Mouse (Mus musculus) midbrain, embryonic 11.5 days (tissue): ENCODE results near the gene Pde4b. TPM values are rescaled to one million over a fixed set of nuclear protein-coding genes. Genes with fewer than 3 reads are reported as not detected.

Source experiments
- ATAC-seq: fragments of 200-750 bp; cut with Nextera tagmentation; 2 replicates; pipeline ENCODE4 v1.8.0; 2017; ENCODE audit warnings: moderate TSS enrichment, moderate library complexity; ENCODE audit not compliant: low FRiP score
- DNase-seq: peaks from one replicate; pipeline ENCODE4 v3.0.0; 2015; ENCODE audit warnings: low spot score; ENCODE audit errors: missing footprints
- H3K27ac ChIP-seq: fragments of 300-500 bp; sonication (generic); 2 replicates; pipeline ENCODE4 v1.5.1; 2014; ENCODE audit warnings: low read depth, low read length
- H3K27me3 ChIP-seq: fragments of 300-500 bp; sonication (generic); 2 replicates; pipeline ENCODE4 v1.6.1; 2014; ENCODE audit warnings: mild to moderate bottlenecking, low read length, moderate library complexity, mixed read lengths; ENCODE audit not compliant: control insufficient read depth, insufficient read depth
- H3K36me3 ChIP-seq: fragments of 300-500 bp; sonication (generic); 2 replicates; pipeline ENCODE4 v1.6.1; 2014; ENCODE audit warnings: mild to moderate bottlenecking, low read length, moderate library complexity, mixed read lengths; ENCODE audit not compliant: control insufficient read depth, insufficient read depth
- H3K4me1 ChIP-seq: fragments of 300-500 bp; sonication (generic); 2 replicates; pipeline ENCODE4 v1.6.1; 2014; ENCODE audit warnings: low read length; ENCODE audit not compliant: control insufficient read depth, insufficient read depth
- H3K4me2 ChIP-seq: fragments of 300-500 bp; sonication (generic); 2 replicates; pipeline ENCODE4 v1.6.1; 2014; ENCODE audit warnings: mild to moderate bottlenecking, moderate library complexity
- H3K4me3 ChIP-seq: fragments of 300-500 bp; sonication (generic); 2 replicates; pipeline ENCODE4 v1.5.1; 2014; ENCODE audit warnings: low read depth, low read length
- H3K9ac ChIP-seq: fragments of 300-500 bp; sonication (generic); 2 replicates; pipeline ENCODE4 v1.6.1; 2014; ENCODE audit warnings: low read length
- H3K9me3 ChIP-seq: fragments of 300-500 bp; sonication (generic); 2 replicates; pipeline ENCODE4 v1.6.1; 2016; ENCODE audit warnings: low read length; ENCODE audit not compliant: control insufficient read depth
- WGBS: fragments of 180-500 bp; shearing (Covaris S2); extraction: QIAGEN DNeasy Blood & Tissue Kit; methylation state at CpG from one replicate; pipeline ENCODE4 v1.1.7; 2014; 5-methylcytosine and 5-hydroxymethylcytosine counted together
- polyA plus RNA-seq: library from polyadenylated mRNA; unstranded; fragments of >200 nt; fragmentation: Nextera tagmentation; extraction: Ambion mirVana; gene quantifications from 2 replicates; pipeline ENCODE4 v1.2.1, GENCODE M21; 2014

The Pde4b gene
- polyA plus RNA-seq, 1 experiment from 2014 or later: 7.5 TPM

- no peaks in the 10 kb centered on the region for H3K27me3 ChIP-seq
- WGBS: 86% methylated on average over 10 of the region's 10 CpGs
- no peak overlapping the region for H3K4me3 ChIP-seq
- H3K27ac ChIP-seq: no peak overlapping the region
- ATAC-seq (no peak), DNase-seq (no peak)
- H3K4me2 ChIP-seq: no peak overlapping the region
- H3K36me3 ChIP-seq: no peaks in the 10 kb centered on the region
- H3K4me1 ChIP-seq: peaks cover 6% of the 10 kb centered on the region
- H3K9ac ChIP-seq: no peak overlapping the region
- no peaks in the 10 kb centered on the region for H3K9me3 ChIP-seq
Measured at GRCm38 (mm10) chr4:102574666-102575254, 487.4 kb downstream of the Pde4b start.

- no peak overlapping the region for H3K9ac ChIP-seq
- DNase-seq (peak; percentile 69), ATAC-seq (no peak)
- no peak overlapping the region for H3K27ac ChIP-seq
- H3K4me1 ChIP-seq: no peaks in the 10 kb centered on the region; the same call in 1 of the 2 replicates
- H3K4me2 ChIP-seq: no peak overlapping the region
- 90% methylated on average over 6 of the region's 6 CpGs for WGBS
- H3K4me3 ChIP-seq: no peak overlapping the region
- no peaks in the 10 kb centered on the region for H3K27me3 ChIP-seq
- no peaks in the 10 kb centered on the region for H3K9me3 ChIP-seq
- H3K36me3 ChIP-seq: no peaks in the 10 kb centered on the region
Measured at GRCm38 (mm10) chr4:102576109-102576508, 488.8 kb downstream of the Pde4b start.

GRCm38 (mm10) chr4:102577636-102578035 lies 490.3 kb downstream of the Pde4b start:
- 85% methylated on average over 14 of the region's 14 CpGs for WGBS
- H3K9me3 ChIP-seq: no peaks in the 10 kb centered on the region
- no peak for DNase-seq

GRCm38 (mm10) chr4:102579051-102579450 lies 491.7 kb downstream of the Pde4b start:
- H3K27ac ChIP-seq: no peak overlapping the region
- ATAC-seq (no peak), DNase-seq (no peak)
- no peaks in the 10 kb centered on the region for H3K9me3 ChIP-seq
- no peaks in the 10 kb centered on the region for H3K27me3 ChIP-seq
- H3K4me2 ChIP-seq: no peak overlapping the region
- no peak overlapping the region for H3K9ac ChIP-seq
- H3K36me3 ChIP-seq: no peaks in the 10 kb centered on the region
- no peaks in the 10 kb centered on the region for H3K4me1 ChIP-seq
- WGBS: 88% methylated on average over 4 of the region's 4 CpGs
- H3K4me3 ChIP-seq: no peak overlapping the region

More at GRCm38 (mm10) chr4:102577636-102578035, 490.3 kb downstream of the Pde4b start:
- ATAC-seq: no peak
- no peak overlapping the region for H3K4me2 ChIP-seq
- no peaks in the 10 kb centered on the region for H3K27me3 ChIP-seq
- H3K4me1 ChIP-seq: no peaks in the 10 kb centered on the region
- H3K27ac ChIP-seq: no peak overlapping the region
- no peak overlapping the region for H3K9ac ChIP-seq
- no peak overlapping the region for H3K4me3 ChIP-seq
- no peaks in the 10 kb centered on the region for H3K36me3 ChIP-seq

- WGBS: 81% methylated on average over 2 of the region's 2 CpGs
- no peaks in the 10 kb centered on the region for H3K27me3 ChIP-seq
- H3K9me3 ChIP-seq: no peaks in the 10 kb centered on the region
- H3K4me2 ChIP-seq: no peak overlapping the region
- no peaks in the 10 kb centered on the region for H3K36me3 ChIP-seq
- H3K4me3 ChIP-seq: no peak overlapping the region
- H3K4me1 ChIP-seq: peaks cover under 1% of the 10 kb centered on the region; the same call in 1 of the 2 replicates
- ATAC-seq (no peak), DNase-seq (peak; percentile 33)
- H3K9ac ChIP-seq: no peak overlapping the region
- no peak overlapping the region for H3K27ac ChIP-seq
Measured at GRCm38 (mm10) chr4:102579746-102580145, 492.4 kb downstream of the Pde4b start.

- Histone ChIP-seq H3K9ac (no peak overlapping the region), H3K27me3 (no peaks in the 10 kb centered on the region), H3K9me3 (no peaks in the 10 kb centered on the region), H3K4me1 (peaks cover 3% of the 10 kb centered on the region; the same call in 1 of the 2 replicates), H3K36me3 (no peaks in the 10 kb centered on the region), H3K4me2 (no peak overlapping the region), H3K4me3 (no peak overlapping the region), H3K27ac (no peak overlapping the region)
- no peak for ATAC-seq
- peak; percentile 79 for DNase-seq
- 89% methylated on average over 8 of the region's 8 CpGs for WGBS
Measured at GRCm38 (mm10) chr4:102582165-102582749, 494.9 kb downstream of the Pde4b start.

- Histone ChIP-seq H3K9ac (no peak overlapping the region), H3K27ac (no peak overlapping the region), H3K9me3 (no peaks in the 10 kb centered on the region), H3K27me3 (no peaks in the 10 kb centered on the region), H3K4me1 (peaks cover 3% of the 10 kb centered on the region; the same call in 1 of the 2 replicates), H3K36me3 (no peaks in the 10 kb centered on the region), H3K4me2 (no peak overlapping the region), H3K4me3 (no peak overlapping the region)
- ATAC-seq (no peak), DNase-seq (peak; percentile 51)
- WGBS: 82% methylated on average over 6 of the region's 6 CpGs
Measured at GRCm38 (mm10) chr4:102582963-102583362, 495.6 kb downstream of the Pde4b start.

GRCm38 (mm10) chr4:102583469-102583868 lies 496.1 kb downstream of the Pde4b start:
- no peak for DNase-seq
- Histone ChIP-seq H3K27ac (no peak overlapping the region), H3K4me1 (peaks cover 3% of the 10 kb centered on the region), H3K27me3 (no peaks in the 10 kb centered on the region), H3K36me3 (no peaks in the 10 kb centered on the region), H3K4me3 (no peak overlapping the region), H3K9me3 (no peaks in the 10 kb centered on the region), H3K9ac (no peak overlapping the region), H3K4me2 (no peak overlapping the region)
- no peak for ATAC-seq
- WGBS: 89% methylated on average over 3 of the region's 3 CpGs

- DNase-seq (peak; percentile 79), ATAC-seq (no peak)
- Histone ChIP-seq H3K36me3 (no peaks in the 10 kb centered on the region), H3K9me3 (no peaks in the 10 kb centered on the region), H3K4me2 (no peak overlapping the region), H3K9ac (no peak overlapping the region), H3K4me1 (peaks cover 15% of the 10 kb centered on the region), H3K27ac (no peak overlapping the region), H3K4me3 (no peak overlapping the region), H3K27me3 (no peaks in the 10 kb centered on the region)
- 52% methylated on average over 6 of the region's 6 CpGs for WGBS
Measured at GRCm38 (mm10) chr4:102584601-102585265, 497.4 kb downstream of the Pde4b start.
